Mouse (Mus musculus) stomach, postnatal 0 days (tissue): ENCODE results near the gene Zfp953.
"Not testable (repeated sequence)": the region's sequence is repeated elsewhere in the genome, so short reads cannot be mapped to it uniquely, and the experiment has no call there.

Experiments used
- CTCF ChIP-seq: IDR thresholded peaks from 2 replicates; pipeline ENCODE4 v1.5.1; 2016; ENCODE audit warnings: antibody characterized with exemption, low read depth, mild to moderate bottlenecking, moderate library complexity
- EP300 ChIP-seq: optimal IDR thresholded peaks from 2 replicates; pipeline ENCODE3; 2016; ENCODE audit warnings: antibody characterized with exemption

GRCm38 (mm10) chr13:67376255-67376654 is 15.8 kb upstream of the Zfp953 start:
- not testable (repeated sequence) for TF ChIP-seq CTCF, EP300
